Comparison of ENCODE assay signal across 8 mouse cellular contexts in genomic region chr17:32992699-32993474, GRCm38 (mm10). TPM values are rescaled to one million over a fixed set of nuclear protein-coding genes. Genes with fewer than 3 reads are reported as not detected.
A peak's percentile ranks its signal among the peaks of the same experiment; 100 is the strongest.
DNase-seq lines count a peak whose midpoint lies in the region; ATAC-seq and TF ChIP-seq lines count a peak whose summit lies in the region.

TSS of gene Zfp952 (plus strand) at chr17:32993129.

- H3K27ac ChIP-seq in heart, embryonic 11.5 days (ENCODE audit: low read depth, low read length) = peak within 1 kb of the TSS; percentile 23; the same call in 1 of the 2 replicates
- H3K27ac ChIP-seq in kidney, embryonic 16.5 days (ENCODE audit: low read length) = peak within 1 kb of the TSS; percentile 76
- H3K27ac ChIP-seq in liver, adult 2 months (replicated peaks; ENCODE audit: insufficient read depth, low read depth, low read length) = peak within 1 kb of the TSS; percentile 13

- H3K79me2 ChIP-seq in C2C12 (ENCODE audit: control insufficient read depth, insufficient read depth) (peaks cover 11% of the 10 kb centered on the region), myocyte (ENCODE audit: control insufficient read depth, insufficient read depth) (peaks cover 6% of the 10 kb centered on the region)
- H3K79me2 ChIP-seq in liver, adult 2 months (ENCODE audit: control insufficient read depth, insufficient read depth, low read length) = peaks cover 5% of the 10 kb centered on the region; the same call in 1 of the 2 replicates

- H3K4me1 ChIP-seq in erythroblast, embryonic 14.5 days (ENCODE audit: control insufficient read depth) = peaks cover 16% of the 10 kb centered on the region
- H3K4me1 ChIP-seq in heart, embryonic 11.5 days (ENCODE audit: control insufficient read depth, insufficient read depth, low read length) = peaks cover 5% of the 10 kb centered on the region; the same call in 1 of the 2 replicates
- peaks cover 7% of the 10 kb centered on the region for H3K4me1 ChIP-seq in kidney, embryonic 16.5 days (ENCODE audit: insufficient read depth, low read length)
- peaks cover 2% of the 10 kb centered on the region; the same call in 1 of the 2 replicates for H3K4me1 ChIP-seq in liver, adult 2 months (ENCODE audit: control insufficient read depth, insufficient read depth, low read length)

- no peaks in the 10 kb centered on the region for H3K9me3 ChIP-seq in erythroblast, embryonic 14.5 days (ENCODE audit: control insufficient read depth, low read length)
- no peaks in the 10 kb centered on the region for H3K9me3 ChIP-seq in heart, embryonic 11.5 days (replicated peaks; ENCODE audit: control insufficient read depth, low read length)
- no peaks in the 10 kb centered on the region for H3K9me3 ChIP-seq in kidney, embryonic 16.5 days (ENCODE audit: low read length)

- peak; percentile 86 for ATAC-seq in heart, embryonic 11.5 days (replicated peaks; ENCODE audit: insufficient number of reproducible peaks, low FRiP score, low TSS enrichment)
- ATAC-seq in kidney, embryonic 16.5 days (ENCODE audit: low FRiP score, low TSS enrichment) = peak; percentile 95

- H3ac ChIP-seq in C2C12 (ENCODE audit: control insufficient read depth, insufficient read length, low read depth) (peak within 1 kb of the TSS; percentile 96), myocyte (ENCODE audit: control insufficient read depth, insufficient read length) (peak within 1 kb of the TSS; percentile 59)

- peaks cover 4% of the 10 kb centered on the region for H3K79me3 ChIP-seq in C2C12 (ENCODE audit: low read depth)

- H3K9ac ChIP-seq in heart, embryonic 11.5 days (ENCODE audit: low read depth, low read length) = peak within 1 kb of the TSS; percentile 82
- H3K9ac ChIP-seq in kidney, embryonic 16.5 days (replicated peaks; ENCODE audit: low read length) = peak within 1 kb of the TSS; percentile 77
- H3K9ac ChIP-seq in liver, adult 2 months (ENCODE audit: low read depth, low read length) = peak within 1 kb of the TSS; percentile 59

- H3K4me3 ChIP-seq in C2C12 (ENCODE audit: insufficient read depth, poor library complexity, severe bottlenecking) (peak within 1 kb of the TSS; percentile 63), myocyte (peak within 1 kb of the TSS; percentile 51)
- peak within 1 kb of the TSS; percentile 96 for H3K4me3 ChIP-seq in erythroblast, embryonic 14.5 days (replicated peaks)
- peak within 1 kb of the TSS; percentile 69 for H3K4me3 ChIP-seq in heart, embryonic 11.5 days (ENCODE audit: low read depth, low read length)
- H3K4me3 ChIP-seq in kidney, embryonic 16.5 days (ENCODE audit: low read length) = peak within 1 kb of the TSS; percentile 77
- peak within 1 kb of the TSS; percentile 60 for H3K4me3 ChIP-seq in liver, adult 2 months (ENCODE audit: insufficient read depth, low read depth, low read length)

- no peaks in the 10 kb centered on the region for H3K27me3 ChIP-seq in C2C12 (ENCODE audit: control insufficient read depth, insufficient read depth, insufficient read length)
- H3K27me3 ChIP-seq in erythroblast, embryonic 14.5 days (ENCODE audit: control insufficient read depth) = no peaks in the 10 kb centered on the region
- H3K27me3 ChIP-seq in heart, embryonic 11.5 days (ENCODE audit: control insufficient read depth, insufficient read depth, low read length) = no peaks in the 10 kb centered on the region
- H3K27me3 ChIP-seq in kidney, embryonic 16.5 days (ENCODE audit: insufficient read depth, low read length) = no peaks in the 10 kb centered on the region
- H3K27me3 ChIP-seq in liver, adult 2 months (ENCODE audit: control insufficient read depth, insufficient read depth, low read length) = no peaks in the 10 kb centered on the region
- no peaks in the 10 kb centered on the region for H3K27me3 ChIP-seq in myocyte (ENCODE audit: control insufficient read depth, insufficient read depth, insufficient read length)
- H3K27me3 ChIP-seq in splenic B cell, adult 2 months (ENCODE audit: control insufficient read depth, insufficient read depth, low read length, poor library complexity, severe bottlenecking) = no peaks in the 10 kb centered on the region

- peak; percentile 97 for DNase-seq in brain, embryonic 14.5 days (ENCODE audit: low read depth)
- DNase-seq in liver, adult 2 months (ENCODE audit: extremely low read depth, low read depth, low spot score) = peak; percentile 90
- DNase-seq in splenic B cell, adult 2 months (ENCODE audit: low read depth, low spot score) = peak; percentile 94

- H3K36me3 ChIP-seq in C2C12 (ENCODE audit: control insufficient read depth, insufficient read depth) = peaks cover 9% of the 10 kb centered on the region
- no peaks in the 10 kb centered on the region; the same call in 1 of the 2 replicates for H3K36me3 ChIP-seq in erythroblast, embryonic 14.5 days (ENCODE audit: control insufficient read depth)
- H3K36me3 ChIP-seq in heart, embryonic 11.5 days (ENCODE audit: control insufficient read depth, insufficient read depth, low read length) = peaks cover 3% of the 10 kb centered on the region; the same call in 1 of the 2 replicates
- peaks cover 15% of the 10 kb centered on the region for H3K36me3 ChIP-seq in kidney, embryonic 16.5 days (ENCODE audit: insufficient read depth, low read length)
- peaks cover 11% of the 10 kb centered on the region for H3K36me3 ChIP-seq in liver, adult 2 months (ENCODE audit: control insufficient read depth, insufficient read depth, low read length)
- peaks cover 5% of the 10 kb centered on the region for H3K36me3 ChIP-seq in myocyte (ENCODE audit: control insufficient read depth, insufficient read depth)
- H3K36me3 ChIP-seq in splenic B cell, adult 2 months (ENCODE audit: control insufficient read depth, insufficient read depth, low read length, poor library complexity, severe bottlenecking) = no peaks in the 10 kb centered on the region; the same call in none of the 2 replicates

- TF ChIP-seq CTCF in C2C12 (IDR thresholded peaks at IDR 0.05; ENCODE audit: control insufficient read depth, insufficient read depth, insufficient read length) = no peak
- no peak for TF ChIP-seq CTCF in brain, embryonic 14.5 days (IDR thresholded peaks at IDR 0.05; ENCODE audit: borderline replicate concordance, extremely low read depth, insufficient read depth, insufficient read length)
- TF ChIP-seq CTCF in liver, adult 2 months (IDR thresholded peaks at IDR 0.05; ENCODE audit: low read depth, low read length) = no peak

- peak within 1 kb of the TSS; percentile 73 for H3K4me2 ChIP-seq in heart, embryonic 11.5 days
- H3K4me2 ChIP-seq in kidney, embryonic 16.5 days (replicated peaks; ENCODE audit: low read depth, low read length) = peak within 1 kb of the TSS; percentile 61
- H3K4me2 ChIP-seq in myocyte (ENCODE audit: low read depth) = peak within 1 kb of the TSS; percentile 77

- peak; percentile 27; the same call in 1 of the 2 replicates for TF ChIP-seq POLR2A in brain, embryonic 14.5 days (IDR thresholded peaks at IDR 0.05; ENCODE audit: borderline replicate concordance, extremely low read depth, insufficient read depth, insufficient read length, poor library complexity, severe bottlenecking)
- no peak for TF ChIP-seq POLR2A in liver, adult 2 months (IDR thresholded peaks at IDR 0.05; ENCODE audit: extremely low read depth, insufficient read depth, low read length)
- peak; percentile 52 for TF ChIP-seq POLR2A in myocyte (IDR thresholded peaks at IDR 0.05; ENCODE audit: insufficient read length, low read depth)

- WGBS in heart, embryonic 11.5 days (ENCODE audit: insufficient replicate concordance) = 2% methylated on average over 21 of the region's 21 CpGs
- WGBS in kidney, embryonic 16.5 days = 2% methylated on average over 21 of the region's 21 CpGs
- 3% methylated on average over 21 of the region's 21 CpGs for WGBS in liver, adult 2 months

TF ChIP-seq in C2C12, 6 proteins besides CTCF, POLR2A, EP300 and RAD21:
- TF ChIP-seq MAX (IDR thresholded peaks at IDR 0.05) (no peak), MYOD1 (IDR thresholded peaks at IDR 0.05; ENCODE audit: control insufficient read depth, insufficient read length, low read depth) (no peak), FOSL1 (IDR thresholded peaks at IDR 0.05; ENCODE audit: insufficient read depth, low read length, poor library complexity, severe bottlenecking) (no peak), USF1 (IDR thresholded peaks at IDR 0.05; ENCODE audit: low read depth) (no peak), MYOG (IDR thresholded peaks at IDR 0.05; ENCODE audit: control insufficient read depth, extremely low read depth, insufficient read length) (no peak), CEBPB (IDR thresholded peaks at IDR 0.05; ENCODE audit: low read depth) (no peak)
TF ChIP-seq in C2C12: peak in this region for 0.

TF ChIP-seq in myocyte, 11 proteins besides CTCF, POLR2A, EP300 and RAD21:
- TF ChIP-seq SRF (IDR thresholded peaks at IDR 0.05; ENCODE audit: control insufficient read depth, insufficient read length, low read depth) = no peak
- no peak for TF ChIP-seq MYOG (IDR thresholded peaks at IDR 0.05; ENCODE audit: control insufficient read depth in 1 of 3, insufficient read depth in 1 of 3, insufficient read length in 2 of 3, low read depth in 2 of 3)
- no peak for TF ChIP-seq USF1 (IDR thresholded peaks at IDR 0.05; ENCODE audit: low read depth)
- TF ChIP-seq E2F4 (IDR thresholded peaks at IDR 0.05; ENCODE audit: insufficient read depth) = no peak
- TF ChIP-seq POLR2AphosphoS2 (IDR thresholded peaks at IDR 0.05; ENCODE audit: insufficient read length, low read depth) = peak; percentile 37
- no peak for TF ChIP-seq CEBPB (IDR thresholded peaks at IDR 0.05; ENCODE audit: insufficient read depth, poor library complexity, severe bottlenecking)
- TF ChIP-seq REST (IDR thresholded peaks at IDR 0.05; ENCODE audit: insufficient read depth, insufficient read length) = no peak
- TF ChIP-seq TCF3 (IDR thresholded peaks at IDR 0.05; ENCODE audit: insufficient read length, low read depth) = no peak

RNA-seq across cellular contexts. Expression of gene Zfp952, which starts in this region (rescaled TPM):
- 1.4 TPM for polyA plus RNA-seq in C2C12 (2012; fragmentation: generic; extraction: Trizol)
- polyA plus RNA-seq in brain, embryonic 14.5 days (2012; rRNA removed) = 12.6 and 14.6 TPM in 2 replicates
- 0.02 and 0.03 TPM in 2 replicates for polyA plus RNA-seq in erythroblast, embryonic 14.5 days (2012)
- polyA plus RNA-seq in heart, embryonic 11.5 days (2014; fragmentation: Nextera tagmentation; extraction: Ambion mirVana) = 8.8 and 11.3 TPM in 2 replicates
- polyA plus RNA-seq in kidney, embryonic 16.5 days (2015; fragmentation: Nextera tagmentation; extraction: Ambion mirVana) = 12.2 and 12.3 TPM in 2 replicates
- 3.4 and 4.5 TPM in 2 replicates for total RNA-seq in liver, adult 2 months (2014; rRNA removed)
- 1.0 and 1.4 TPM in 2 replicates for polyA plus RNA-seq in liver, adult 2 months (2012; rRNA removed)
- 2.3 TPM for polyA plus RNA-seq in myocyte (2012; fragmentation: generic; extraction: Trizol)

Comparison
In these comparisons a context has a peak if more than half of its experiments do, and no peak if none do; other contexts are left out.
1. Peak in every context shown above with its lines: DNase-seq, ATAC-seq, H3K4me3 ChIP-seq and H3K27ac ChIP-seq.
2. H3K27ac ChIP-seq: peak in every context shown above with its lines; median percentile 76 in kidney, embryonic 16.5 days; 23 in heart, embryonic 11.5 days; 13 in liver, adult 2 months.